Mouse (Mus musculus): ENCODE data around the gene Radil.

Radil gene

GRCm38 (mm10) chr5:142486654-142487053 is 64.2 kb downstream of the Radil start:
- in situ Hi-C loops (cut with MboI, MseI) = no loop called here

DNA sequence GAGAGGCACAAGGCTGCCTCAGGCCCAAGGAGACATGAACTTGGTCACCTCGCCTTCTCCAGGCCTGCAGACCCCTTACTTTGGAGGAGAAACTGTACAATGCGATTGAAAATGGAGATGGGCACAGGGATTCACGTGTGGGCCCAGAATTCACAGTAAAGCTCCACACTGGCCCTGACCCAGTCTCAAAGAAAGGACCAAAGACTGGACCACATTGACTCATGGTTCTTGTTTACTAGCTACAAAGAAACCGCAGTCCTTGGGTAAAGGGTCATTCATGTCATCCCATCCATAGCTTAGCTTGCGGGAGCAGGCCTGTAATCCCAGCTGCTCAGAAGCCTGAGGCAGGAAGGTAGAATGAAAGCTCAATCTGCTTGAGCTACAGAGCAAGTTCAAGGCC is 67.3 kb downstream of the Radil start:
- in situ Hi-C loops (cut with MboI, MseI) = loop anchor here (5.0 kb wide), 3 partner anchors 64 to 351 kb away; no protein-coding TSS in a partner anchor

- in situ Hi-C loops (cut with MboI, MseI) = loop anchor here (5.0 kb wide), 3 partner anchors 65 to 350 kb away; no protein-coding TSS in a partner anchor
Observed at GRCm38 (mm10) chr5:142482512-142482911, 68.4 kb downstream of the Radil start.

DNA sequence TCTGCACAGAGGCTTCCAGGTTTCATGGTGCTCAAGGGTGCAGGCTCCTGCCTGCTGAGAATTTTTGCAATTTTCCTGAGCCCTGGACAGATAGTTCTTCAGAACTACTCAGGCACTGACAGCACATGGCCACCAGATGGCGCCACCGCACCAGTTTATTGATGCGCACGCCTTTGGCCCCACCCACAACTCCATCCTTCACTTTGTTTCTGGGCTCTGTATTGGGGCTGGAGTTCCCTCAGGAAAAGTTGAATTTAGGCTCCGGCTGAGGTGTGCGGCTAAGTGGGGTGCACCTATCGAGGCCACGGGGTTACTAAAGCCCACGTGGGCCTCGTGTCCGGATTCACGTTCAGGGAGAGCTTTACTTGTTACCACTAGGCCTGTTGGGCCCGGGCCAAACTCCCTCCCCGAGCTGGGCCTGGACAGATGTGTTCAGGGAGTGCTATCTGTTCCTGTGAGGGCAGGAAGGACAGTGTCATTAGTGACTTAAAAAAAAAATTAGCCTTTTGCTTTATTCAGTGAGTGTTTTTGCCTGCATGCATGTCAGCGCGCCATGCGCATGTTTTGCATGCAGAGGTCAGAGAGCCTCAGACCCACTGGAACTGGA is 72.0 kb downstream of the Radil start:
- in situ Hi-C loops (cut with MboI, MseI) = no loop called here

DNA sequence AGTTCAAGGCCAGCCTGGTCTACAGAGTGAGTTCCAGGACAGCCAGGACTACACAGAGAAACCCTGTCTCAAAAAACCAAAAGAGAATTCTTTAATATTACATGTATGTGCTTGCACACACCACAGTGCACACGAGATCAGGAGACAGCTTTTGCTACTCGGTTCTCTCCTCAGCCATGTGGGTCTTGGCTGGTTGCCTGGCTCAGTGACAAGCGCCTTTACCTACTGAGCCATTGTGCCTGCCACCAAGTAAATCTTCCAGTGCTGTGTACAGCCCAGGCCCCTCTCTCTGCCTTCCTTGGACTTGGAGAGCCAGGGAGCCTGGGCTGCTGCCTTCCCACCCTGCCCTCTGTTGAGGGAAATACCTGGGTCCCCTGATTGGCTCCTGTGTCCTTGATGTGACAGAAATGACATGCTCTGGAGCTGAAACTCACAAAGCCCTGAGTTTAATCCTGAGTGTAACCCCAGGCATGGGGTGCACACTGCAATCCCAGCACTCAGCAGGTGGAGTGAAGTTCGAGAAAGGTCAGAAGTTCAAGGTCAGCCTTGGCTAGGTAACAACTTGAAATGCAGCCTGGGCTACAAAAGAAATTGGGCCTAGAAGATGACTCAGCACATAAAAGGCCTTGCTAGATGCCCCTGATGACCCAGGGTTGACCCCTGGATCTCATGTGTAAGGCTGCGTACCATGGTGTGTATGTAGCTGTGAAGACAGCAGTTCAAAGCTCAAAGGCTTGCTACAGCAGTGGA is 72.9 kb downstream of the Radil start:
- in situ Hi-C loops (cut with MboI, MseI) = no loop called here

GRCm38 (mm10) chr5:142477346-142477745 is 73.6 kb downstream of the Radil start:
- in situ Hi-C loops (cut with MboI, MseI) = no loop called here

DNA sequence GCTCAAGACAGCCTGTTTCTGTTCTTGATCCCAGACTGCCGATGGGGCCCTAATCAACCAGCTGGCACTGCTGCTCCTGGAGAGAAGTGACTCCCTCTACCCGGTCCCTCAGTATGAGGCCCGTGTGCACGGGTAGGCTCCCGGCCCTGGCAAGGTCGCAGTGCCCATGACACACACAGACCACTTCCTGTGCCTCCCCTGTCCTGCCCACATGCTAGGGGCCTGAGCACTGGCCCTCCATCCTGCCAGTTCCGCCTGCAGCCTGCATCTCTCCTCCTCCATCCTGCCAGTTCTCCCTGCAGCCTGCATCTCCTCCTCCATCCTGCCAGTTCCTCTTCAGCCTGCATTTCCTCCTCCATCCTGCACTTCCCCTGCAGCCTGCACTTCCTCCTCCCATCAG is 75.2 kb downstream of the Radil start:
- in situ Hi-C loops (cut with MboI, MseI) = no loop called here

DNA sequence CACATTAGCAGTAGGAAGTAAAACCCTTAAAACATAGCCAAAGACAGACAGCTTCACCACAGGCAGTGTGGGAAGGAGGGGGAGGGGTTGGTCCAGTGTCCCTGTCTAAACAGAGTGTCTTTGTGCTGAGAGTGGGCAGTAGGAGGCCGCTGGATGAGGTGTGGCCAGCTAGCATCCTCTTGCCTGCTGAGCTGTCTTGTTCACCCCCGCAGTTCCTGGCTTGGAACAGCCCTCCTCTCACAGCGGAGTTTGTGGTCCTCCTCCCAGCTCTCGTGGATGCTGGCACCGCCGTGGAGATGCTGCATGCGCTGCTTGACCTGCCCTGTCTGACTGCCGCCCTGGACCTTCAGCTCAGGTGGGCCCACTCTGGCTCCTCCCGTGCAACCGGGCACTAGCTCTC is 77.2 kb downstream of the Radil start:
- in situ Hi-C loops (cut with MboI, MseI) = no loop called here

- in situ Hi-C loops (cut with MboI, MseI) = no loop called here
Observed at GRCm38 (mm10) chr5:142469796-142470195, 81.1 kb downstream of the Radil start.

DNA sequence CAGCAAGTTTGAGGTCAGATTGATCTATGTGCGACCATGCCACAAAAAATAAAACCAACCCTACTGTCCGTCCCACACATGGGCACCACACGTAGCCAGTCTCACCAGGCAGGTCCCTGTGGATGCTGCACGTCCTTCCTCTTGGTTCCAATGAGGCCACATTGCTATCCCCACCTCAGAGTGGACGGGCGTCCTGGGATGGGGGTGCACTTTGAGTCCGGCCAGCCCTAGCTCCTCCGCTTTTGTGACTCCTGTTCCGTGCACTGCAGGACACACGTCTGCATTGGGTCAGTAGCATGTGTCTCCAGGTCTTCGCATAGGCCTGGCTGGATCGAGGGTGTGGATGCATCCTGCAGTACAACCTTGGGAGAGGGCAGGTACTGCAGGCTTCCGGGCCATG is 82.5 kb downstream of the Radil start:
- in situ Hi-C loops (cut with MboI, MseI) = no loop called here

DNA sequence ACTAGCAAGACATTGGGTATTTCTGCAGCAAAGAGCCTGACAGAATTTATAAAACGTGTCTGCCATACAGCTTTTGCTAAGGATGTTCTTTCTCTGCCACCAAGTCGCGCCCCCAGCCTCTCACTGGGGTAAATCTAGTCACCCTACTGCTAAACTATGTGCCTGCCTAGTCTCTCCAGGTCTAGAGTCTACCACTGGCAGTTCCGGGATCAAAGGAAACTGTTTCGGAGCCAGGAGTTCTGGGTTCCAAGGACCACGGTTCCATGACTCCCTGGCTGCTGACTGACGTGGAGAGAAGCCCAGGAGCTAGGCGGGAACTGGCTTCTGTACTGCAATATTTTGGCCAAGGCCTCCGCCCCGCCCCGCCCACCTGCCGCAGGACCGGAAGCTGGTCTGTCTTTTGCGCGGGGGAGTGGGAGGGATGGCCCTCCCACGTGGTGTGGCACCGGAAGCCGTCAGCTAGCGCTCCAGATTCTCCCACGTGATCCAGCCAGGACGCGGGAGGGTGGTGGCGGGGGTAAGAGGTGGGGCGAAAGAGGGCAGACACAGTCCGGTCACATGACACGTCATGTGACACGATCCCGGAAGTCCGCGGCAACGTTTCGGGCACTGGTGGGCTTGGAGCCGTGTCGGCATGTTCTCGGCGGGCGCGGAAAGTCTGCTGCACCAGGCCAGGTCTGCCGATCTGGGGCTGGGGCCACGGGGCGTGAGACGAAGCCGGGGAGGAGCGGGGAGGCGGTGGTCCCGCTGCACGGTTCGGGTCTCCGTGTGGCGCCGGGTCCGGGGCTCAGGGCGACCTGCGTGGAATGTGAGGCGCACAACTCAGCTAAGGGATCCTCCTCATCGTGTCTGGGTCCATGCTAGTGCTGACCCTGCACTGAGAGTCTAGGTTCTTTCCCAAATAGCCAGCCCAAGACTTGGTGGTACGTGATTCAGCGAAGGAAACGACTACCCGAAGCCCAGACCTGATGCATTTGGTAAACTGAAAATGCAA is 87.1 kb downstream of the Radil start, which contains the start of gene Ap5z1:
Gene Ap5z1 (plus strand): TSS at position 484 of the 994 bp plus-strand sequence.
- in situ Hi-C loops (cut with MboI, MseI) = no loop called here

DNA sequence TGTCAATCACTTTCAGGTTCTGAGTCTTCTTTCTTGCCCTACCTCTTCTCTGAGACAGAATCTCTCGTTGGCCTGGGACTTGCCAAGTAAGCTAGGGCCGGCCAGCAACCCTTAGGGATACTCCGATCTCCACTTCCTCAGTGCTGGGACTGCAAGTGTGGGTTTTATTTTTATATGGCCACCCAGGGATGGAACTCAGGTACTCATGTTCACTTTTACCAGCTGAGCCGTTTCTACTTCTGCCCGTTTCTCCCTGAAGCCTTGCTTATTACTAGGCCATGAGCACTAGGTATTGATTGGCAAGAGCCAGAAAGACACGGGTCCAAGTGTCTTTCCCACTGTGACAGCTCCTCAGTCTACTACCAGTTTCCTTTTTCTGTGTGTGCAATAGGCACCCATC is 87.9 kb downstream of the Radil start:
- in situ Hi-C loops (cut with MboI, MseI) = no loop called here

- in situ Hi-C loops (cut with MboI, MseI) = no loop called here
Observed at GRCm38 (mm10) chr5:142462641-142462948, 88.3 kb downstream of the Radil start.

DNA sequence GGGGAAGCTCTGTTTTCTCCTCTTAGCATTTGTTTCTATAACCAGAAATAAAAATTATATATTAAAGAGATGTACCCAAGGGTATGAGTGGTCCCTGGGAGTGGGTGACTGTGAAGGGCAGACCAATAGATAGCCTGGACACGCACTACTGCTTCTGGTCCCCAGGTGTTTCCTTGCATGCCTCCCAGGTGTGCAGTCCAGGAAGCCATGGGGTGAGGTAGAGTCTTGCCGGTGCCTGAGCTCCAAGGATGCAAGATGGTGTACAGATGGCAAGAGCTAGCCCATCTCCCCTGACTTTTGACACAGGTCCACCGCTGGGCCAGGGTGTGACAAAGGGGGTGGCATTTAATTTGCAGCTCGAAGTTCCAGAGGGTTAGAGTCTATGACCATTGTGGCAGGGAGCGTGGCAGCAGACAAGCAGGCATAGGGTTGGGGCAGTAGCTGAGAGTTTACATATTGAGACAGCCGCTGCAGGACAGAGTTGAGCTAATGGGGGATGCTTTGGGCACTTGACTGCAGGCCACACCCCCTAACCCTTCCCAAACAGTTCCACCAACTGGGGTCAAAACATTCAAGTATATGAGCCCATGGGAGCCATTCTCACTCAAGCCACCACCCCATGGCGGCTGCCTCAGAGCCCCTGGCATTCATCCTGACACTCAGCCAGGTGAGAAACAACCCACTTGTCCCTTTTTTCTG is 88.8 kb downstream of the Radil start:
- in situ Hi-C loops (cut with MboI, MseI) = no loop called here

DNA sequence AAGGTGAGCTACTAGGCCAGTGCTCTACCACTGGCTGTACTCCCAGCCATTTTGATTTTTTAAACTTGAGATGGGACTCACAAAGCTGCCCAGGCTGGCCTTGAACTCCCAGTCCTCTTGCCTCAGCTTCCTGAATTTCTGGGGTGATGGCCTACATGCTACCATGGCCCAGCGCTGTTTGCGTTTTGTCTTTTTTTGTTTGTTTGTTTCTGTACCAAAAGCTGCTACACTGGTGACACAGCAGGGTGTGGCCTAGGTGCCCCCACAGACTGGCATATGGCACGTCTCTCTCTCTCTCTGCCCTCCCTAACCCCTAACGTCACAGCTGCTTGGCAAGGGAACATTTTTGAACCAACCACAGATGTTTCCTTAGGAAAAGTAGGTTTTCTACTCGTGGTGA is 91.1 kb downstream of the Radil start:
- in situ Hi-C loops (cut with MboI, MseI) = no loop called here

DNA sequence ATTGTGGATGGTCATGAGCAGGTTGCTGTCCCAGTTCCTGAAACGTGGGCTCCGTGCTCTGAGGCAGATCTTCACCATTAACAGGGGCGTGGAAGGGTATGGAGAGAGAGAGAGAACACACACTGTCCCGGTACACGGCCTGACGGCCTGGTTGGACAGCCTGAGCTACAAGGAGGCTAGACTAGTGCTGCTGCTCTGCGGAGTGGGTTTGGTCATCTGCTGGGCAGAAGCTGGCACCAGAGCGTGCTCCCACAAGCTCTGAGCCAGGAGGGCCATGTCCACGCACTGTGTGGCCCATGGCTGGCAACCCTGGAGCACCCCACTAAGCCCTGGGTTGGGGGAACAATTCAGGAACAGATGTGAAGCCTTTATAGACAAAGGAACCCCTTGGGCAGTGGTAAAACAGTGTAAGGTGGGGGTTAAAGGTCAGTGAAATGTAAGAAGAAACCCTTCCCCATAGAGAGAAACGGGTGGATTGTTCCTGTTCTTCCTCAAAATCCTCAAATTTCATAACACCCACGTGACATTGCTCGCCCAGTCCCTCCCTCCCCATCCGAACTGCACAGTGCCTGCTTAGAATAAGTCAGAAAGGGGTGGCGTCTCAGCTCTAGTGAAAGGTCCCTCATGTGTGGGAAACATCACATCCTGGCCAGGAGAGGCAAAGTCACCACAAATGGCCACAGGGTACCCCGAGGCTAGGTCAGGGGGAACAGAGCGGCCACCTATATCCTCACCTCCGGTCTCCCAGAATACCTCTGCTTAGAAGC is 91.9 kb downstream of the Radil start:
- in situ Hi-C loops (cut with MboI, MseI) = no loop called here

DNA sequence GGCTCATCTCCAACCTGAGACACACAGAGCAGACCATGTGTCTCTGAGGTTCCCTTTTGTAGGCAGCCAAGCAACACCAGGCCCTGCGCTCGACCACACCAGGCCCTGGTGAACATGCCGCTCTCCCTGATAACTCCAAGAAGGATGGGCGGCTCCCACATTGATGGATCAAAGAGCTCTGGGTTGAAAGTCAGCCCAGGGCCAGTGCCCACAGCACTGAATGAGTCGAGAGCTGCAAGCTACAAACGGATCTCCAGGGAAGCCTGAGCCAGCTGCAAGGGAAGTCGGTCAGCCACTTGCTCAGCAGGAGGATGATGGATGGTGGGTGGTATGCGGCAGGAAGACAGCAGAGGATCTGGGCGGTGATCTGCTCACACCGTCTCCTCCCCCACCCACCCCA is 93.6 kb downstream of the Radil start:
- in situ Hi-C loops (cut with MboI, MseI) = no loop called here

- in situ Hi-C loops (cut with MboI, MseI) = no loop called here
Observed at GRCm38 (mm10) chr5:142456318-142456717, 94.6 kb downstream of the Radil start.

- in situ Hi-C loops (cut with MboI, MseI) = no loop called here
Observed at GRCm38 (mm10) chr5:142453742-142454141, 97.2 kb downstream of the Radil start.

DNA sequence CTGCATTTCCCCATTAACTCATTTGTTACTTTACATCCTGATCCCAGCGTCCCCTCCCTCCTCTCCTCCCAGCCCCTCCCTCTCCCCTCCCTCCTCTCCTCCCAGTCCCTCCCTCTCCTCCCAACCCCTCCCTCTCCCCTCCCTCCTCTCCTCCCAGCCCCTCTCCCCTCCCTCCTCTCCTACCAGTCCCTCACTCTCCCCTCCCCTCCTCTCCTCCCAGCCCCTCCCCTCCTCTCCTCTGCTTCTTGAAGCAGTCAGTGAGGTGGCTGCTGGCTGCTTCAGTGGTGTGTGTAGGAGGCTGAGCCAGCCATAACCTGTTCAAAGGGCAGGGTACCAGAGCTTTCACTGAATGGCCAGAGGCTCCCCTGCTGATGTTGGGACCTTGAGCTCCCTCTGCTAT is 99.1 kb downstream of the Radil start:
- in situ Hi-C loops (cut with MboI, MseI) = no loop called here

- in situ Hi-C loops (cut with MboI, MseI) = no loop called here
Observed at GRCm38 (mm10) chr5:142450846-142451245, 100.1 kb downstream of the Radil start.
